Mouse (Mus musculus) cerebellum, adult (tissue): ENCODE results near the gene Mars.
A peak's percentile ranks its signal among the peaks of the same experiment; 100 is the strongest.
"Not testable (repeated sequence)": the region's sequence is repeated elsewhere in the genome, so short reads cannot be mapped to it uniquely, and the experiment has no call there.

Source experiments
- ATAC-seq: cut with Nextera tagmentation; 2 replicates; pipeline ENCODE4 v1.9.2; 2017; ENCODE audit warnings: mild to moderate bottlenecking, moderate library complexity, mixed read lengths; ENCODE audit not compliant: insufficient number of reproducible peaks, low FRiP score, low TSS enrichment

Gene Mars

DNA sequence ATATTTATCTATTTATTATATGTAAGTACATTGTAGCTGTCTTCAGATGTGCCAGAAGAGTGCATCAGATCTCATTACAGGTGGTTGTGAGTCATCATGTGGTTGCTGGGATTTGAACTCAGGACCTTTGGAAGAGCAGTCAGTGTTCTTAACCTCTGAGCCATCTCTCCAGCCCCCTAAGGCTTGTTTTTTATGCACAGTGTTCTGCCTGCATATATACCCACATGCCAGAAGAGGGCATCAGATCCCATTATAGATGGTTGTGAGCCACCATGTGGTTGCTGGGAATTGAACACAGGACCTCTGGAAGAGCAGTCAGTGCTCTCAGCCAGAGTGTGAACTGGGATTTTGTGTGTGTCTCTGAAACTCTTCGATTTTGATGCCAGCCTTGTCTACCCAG is 3.4 kb upstream of the Mars start:
- ATAC-seq, result not testable (repeated sequence)

DNA sequence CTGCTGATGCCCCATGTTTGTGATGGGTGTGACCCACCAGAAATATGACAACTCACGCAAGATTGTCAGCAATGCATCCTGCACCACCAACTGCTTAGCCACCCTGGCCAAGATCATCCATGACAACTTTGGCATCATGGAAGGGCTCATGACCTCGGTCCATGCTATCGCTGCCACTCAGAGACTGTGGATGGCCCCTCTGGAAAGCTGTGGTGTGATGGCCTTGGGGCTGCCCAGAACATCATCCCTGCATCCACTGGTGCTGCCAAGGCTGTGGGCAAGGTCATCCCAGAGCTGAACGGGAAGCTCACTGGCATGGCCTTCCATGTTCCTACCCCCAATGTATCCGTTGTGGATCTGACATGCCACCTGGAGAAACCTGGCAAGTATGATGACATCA is 1.9 kb upstream of the Mars start:
- not testable (repeated sequence) for ATAC-seq

DNA sequence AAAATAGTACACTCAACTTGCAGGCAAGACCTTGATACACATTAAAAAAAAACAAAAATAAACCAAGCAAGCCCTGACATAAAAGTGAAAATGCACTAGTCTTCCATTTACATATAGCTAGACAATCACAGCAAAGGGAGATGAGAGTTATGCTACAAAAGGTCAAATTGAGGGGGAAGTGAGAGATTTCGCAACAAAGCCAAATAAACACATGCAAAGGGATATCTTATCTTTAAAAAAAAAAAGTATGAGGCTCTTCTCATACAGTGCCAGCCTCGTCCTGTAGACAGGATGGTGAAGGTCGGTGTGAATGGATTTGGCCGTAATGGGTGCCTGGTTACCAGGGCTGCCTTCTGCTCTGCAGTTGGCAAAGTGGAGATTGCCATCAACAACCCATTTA is 1.3 kb upstream of the Mars start:
- no peak for ATAC-seq

DNA sequence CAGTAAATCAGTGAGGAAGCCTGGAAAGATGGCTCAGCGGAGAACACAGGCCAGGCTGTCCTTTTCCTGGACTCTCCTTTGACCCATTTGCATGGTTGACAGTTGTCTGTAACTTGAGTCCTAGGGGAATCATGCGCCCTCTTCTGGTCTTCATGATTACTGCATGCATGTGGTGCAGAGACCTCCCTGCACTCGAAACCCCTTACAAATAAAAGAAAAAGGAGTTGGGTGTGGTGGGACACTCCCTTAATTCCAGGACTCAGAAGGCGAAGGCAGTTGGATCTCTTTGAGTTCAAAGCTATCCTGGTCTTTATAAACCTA is 730 bp upstream of the Mars start:
- ATAC-seq, result peak; percentile 56

DNA sequence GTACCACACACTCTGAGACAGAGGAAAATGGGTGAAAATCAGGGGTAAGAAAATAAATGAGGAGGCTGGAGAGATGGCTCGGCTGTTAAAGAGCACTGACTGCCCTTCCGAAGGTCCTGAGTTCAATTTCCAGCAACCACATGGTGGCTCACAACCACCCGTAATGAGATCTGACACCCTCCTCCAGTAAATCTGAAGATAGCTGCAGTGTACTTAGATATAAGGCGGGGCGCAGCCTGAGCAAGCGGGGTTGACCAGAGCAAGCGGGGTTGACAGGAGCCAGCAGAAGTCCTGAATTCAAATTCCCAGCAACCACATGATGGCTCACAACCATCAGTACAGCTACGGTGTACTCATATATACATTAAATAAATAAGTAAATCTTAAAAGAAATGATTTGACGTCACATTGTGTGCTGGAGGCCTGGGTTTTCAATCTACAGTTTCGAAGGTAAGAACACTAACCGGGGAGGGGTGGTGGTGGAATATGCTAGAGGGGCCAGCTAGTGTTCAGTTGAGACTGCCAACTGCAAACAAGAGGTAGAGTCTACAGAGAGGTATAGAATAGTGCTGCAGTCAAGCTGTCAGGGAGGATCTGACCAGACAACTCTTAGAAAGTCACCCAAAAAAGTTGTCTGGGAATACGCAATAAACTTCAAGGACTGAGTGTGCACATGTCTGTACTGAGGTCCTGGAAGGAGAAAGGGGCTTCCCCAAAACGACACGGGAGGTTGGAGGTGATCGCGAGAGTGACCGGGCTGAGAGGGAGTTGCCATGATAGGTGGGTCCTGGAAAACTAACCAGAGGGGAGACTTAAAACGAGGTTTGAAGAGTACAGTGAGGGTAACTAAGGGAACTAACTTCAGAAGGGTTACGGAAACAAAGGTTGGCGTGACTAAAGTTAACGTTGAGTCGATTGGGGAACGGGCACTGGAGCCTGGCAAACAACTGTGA is 787 bp downstream of the Mars start:
- ATAC-seq, result no peak

DNA sequence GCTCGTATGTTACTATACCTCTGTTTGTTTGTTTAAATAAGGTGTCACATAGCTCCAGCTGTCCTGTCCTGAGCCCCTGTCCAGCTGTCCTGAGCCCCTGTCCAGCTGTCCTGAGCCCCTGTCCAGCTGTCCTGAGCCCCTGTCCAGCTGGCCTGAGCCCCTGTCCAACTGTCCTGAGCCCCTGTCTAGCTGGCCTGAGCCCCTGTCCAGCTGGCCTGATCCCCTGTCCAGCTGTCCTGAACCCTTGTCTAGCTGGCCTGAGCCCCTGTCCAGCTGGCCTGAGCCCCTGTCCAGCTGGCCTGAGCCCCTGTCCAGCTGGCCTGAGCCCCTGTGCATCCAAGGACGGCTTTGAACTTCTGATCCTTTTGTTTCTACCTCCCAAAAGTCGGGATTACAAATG is 2.4 kb downstream of the Mars start:
- not testable (repeated sequence) for ATAC-seq

DNA sequence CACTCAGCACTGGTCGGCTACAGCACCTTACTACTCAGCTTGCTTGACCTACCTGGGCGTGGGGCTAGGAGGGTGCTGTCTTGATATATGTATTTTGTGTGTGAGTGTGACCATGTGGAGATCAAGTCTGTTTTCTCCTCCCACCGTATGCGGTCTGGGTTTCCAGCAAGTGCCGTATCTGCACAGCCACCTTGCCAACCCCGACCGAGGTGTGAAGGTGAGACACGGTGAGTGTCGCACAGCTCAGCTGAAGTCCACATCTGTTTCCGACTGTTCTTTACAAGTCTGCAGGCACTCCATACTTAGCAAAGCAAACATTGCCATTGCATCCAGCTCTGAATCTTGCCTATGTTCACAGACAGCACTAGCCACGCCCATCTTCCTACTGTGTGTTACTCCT is 8.4 kb downstream of the Mars start:
- no peak for ATAC-seq

DNA sequence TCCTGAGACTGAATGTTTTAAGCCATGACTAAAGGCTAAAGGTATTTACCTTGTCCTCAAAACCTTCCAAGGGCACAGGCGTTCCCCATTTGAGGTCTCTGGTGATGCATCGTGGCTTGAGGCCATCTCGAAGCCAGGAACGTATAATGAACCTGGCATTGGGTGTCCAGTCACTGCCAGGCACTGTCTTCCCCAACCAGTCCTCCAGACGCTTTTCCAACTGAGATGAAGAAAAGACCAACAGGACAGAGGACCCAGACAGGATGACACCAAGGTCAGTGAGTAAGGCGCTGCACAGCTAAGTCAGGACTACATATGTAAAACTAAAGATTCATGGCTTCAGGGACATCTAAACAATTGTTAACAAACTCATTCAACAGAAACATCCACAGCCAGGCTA is 11.2 kb downstream of the Mars start:
- no peak for ATAC-seq

DNA sequence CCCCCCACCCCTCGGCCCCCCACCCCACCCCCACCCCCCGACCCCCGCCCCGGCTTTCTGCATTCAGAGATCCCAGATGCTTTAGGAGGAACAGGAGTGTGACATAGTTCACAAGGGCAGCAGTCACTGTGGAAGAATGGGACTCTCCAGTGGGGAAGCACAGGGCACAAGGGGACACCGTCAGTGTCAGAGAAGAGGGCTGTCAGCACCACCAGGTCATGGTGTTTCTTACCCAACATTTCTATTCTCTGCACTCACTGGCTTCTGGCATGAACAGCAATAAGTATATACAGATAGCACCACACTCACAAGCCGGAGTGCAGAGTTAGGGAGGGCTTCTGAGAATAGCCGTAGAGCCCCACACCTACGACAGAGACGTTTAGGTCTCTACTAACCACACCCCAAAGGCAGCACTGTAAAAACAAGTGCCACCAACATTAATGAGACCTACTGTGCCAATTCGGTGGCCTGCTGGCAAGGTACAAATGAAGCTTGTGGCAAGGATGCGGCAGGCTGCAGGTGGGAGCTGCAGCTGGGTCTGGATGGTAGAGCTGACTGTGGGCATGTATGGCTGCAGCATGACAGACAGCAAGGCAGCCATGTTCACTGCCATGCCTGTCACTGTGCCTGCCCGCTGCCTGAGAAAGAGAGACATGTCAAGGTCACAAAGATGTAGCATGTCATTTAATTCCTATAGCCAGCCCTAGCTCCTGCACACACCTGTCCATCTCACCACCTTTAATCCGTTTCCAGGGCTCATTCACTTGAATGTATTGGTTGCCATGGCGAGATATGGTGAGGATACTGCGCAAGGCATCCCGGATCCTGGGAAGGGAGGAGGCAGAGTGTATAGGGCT is 14.3 kb downstream of the Mars start:
- ATAC-seq, result no peak

DNA sequence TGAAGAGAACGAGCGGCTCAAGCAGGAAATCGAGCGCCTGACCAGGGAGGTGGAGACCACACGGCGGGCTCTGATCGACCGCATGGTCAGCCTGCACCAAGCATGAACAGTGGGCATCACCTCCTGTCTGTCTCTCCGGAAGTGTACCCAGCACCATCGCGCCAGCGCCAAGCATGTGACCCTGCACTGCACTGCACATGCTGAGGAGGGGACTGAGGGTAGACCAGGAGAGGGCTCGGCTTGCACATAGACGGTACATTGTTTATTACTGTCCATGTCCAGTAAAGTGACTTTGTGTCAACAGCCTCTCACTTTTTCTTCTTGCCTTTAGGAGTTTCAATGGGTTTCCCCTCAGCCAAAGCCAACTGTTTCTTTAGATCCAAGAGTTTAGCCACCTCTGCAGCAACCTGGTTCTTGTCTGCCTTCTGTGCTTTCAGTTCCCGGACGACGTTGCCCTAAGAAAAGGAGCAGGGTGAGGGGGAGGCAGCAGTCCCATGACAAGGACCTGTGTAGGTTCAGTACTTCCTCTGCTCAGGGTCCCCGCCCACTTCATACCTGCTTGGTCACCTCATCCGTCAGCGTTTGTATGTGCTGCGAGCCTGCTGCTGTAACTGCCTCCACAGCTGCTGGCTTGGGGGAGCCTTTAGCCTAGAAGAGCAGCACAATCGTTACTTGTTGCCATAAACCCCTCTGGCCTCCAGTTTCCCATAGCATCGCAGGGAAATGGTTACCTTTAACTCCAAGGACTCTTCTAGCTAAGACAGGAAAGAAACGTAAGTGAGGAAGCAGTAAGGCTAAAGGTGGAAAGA is 15.4 kb downstream of the Mars start:
- ATAC-seq, result no peak

DNA sequence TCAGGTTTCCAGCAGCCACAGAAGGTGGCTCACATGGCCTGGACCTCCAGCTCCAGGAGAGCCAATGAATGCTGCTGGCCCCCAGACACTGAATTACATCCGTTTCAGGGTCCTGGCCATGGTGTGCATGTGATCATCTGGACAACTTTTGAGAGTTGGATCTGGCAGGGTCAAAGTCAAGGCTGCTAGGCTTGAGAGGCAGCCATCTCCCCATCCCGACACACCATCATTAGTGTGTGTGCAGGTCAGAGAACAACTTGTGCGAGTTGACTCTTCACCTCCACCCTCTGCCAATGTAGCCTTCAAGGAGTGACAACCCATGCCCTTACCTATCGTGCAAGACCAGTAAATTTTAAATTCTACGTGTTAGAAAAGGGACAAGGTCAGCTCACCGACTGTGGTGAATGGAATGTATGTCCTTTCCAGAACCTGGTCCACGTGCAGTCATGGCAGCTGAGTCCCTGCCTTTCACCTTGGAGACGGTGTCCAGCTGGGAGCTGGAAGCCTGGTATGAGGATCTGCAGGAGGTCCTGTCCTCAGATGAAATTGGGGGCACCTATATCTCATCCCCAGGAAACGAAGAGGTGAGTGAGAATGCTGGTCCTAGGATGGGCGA is 16.6 kb downstream of the Mars start:
- ATAC-seq, result no peak

DNA sequence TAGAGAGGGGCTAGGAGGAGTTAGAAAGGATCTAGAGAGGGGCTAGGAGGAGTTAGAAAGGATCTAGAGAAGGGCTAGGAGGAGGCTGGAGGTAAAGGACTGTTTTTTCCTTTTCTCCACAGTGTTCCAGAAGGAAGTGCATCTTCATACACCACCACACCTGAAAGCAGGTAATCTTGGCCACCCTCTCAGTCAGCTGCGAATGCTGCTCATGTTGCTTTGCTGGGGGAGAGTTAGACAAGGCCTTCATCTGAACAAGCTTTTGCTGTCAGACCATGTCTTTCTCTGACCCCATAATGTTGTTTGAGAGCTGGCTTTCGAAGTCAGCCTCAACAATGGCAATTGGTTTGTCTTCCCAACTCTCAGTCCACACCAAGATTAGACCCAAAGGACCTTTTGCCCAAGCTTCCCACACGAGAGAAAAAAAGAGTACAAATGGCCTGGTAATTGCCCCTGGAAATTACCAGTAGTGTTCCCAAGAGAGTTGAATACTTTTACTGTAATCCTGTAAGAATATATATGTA is 17.9 kb downstream of the Mars start:
- no peak for ATAC-seq

DNA sequence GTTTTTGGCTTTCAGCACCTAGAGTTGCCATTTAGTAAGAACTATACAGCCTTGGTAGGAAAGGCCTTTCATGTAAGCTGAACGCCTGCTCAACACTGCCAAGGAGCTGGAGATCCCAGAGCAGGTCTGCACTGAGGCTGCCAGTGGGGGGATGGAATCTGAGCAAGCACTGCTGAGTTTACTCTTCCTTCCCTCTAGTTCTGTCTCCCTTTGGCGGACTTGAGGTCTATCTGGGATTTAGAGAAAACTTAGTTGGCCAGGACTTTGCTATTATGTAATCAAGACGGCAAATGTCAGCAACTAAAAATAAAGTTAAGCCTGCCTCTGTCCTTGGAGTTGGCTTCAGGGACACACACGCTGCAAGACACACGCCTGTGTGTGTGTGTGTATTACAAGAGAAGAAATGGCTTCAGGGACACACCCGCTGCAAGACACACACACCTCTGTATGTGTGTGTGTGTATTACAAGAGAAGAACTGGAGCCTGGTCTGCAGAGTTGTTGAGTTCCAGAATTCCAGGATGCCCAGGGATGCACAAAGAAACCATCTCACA is 18.5 kb downstream of the Mars start:
- ATAC-seq, result no peak

DNA sequence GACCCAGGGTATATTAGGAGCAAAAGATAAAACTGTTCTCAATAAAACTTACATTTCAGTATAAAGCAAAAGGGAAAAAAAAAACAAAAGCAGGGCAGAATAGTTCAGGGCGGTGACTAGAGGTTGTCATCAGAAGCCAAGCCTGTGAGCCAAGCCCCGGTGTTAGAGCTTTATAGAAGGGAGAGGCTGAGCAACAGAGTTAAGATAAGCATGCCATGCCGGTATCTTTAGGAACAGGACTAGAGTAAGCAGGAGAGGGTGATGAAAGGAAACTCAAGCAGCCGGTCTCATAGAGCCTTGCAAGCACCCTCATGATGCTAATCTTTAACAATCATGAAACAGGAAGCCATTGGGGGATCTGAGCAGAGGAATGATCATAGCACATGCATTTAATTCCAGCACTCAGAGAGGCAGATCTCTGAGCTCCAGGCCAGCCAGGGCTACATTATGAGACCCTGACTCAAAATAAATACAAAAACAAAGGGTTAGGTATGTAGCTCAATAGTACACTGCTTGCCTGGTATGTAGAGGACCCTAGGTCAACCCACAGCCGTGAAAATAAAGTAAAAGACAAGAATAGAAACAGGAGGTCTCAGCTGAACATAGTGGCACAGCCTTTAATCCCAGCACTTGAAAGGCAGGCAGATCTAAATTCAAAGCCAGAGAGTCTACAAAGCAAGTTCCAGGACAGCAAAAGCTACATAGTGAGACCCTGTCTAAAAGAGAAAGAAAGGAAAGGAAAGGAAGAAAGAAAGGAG is 19.5 kb downstream of the Mars start:
- ATAC-seq, result no peak

DNA sequence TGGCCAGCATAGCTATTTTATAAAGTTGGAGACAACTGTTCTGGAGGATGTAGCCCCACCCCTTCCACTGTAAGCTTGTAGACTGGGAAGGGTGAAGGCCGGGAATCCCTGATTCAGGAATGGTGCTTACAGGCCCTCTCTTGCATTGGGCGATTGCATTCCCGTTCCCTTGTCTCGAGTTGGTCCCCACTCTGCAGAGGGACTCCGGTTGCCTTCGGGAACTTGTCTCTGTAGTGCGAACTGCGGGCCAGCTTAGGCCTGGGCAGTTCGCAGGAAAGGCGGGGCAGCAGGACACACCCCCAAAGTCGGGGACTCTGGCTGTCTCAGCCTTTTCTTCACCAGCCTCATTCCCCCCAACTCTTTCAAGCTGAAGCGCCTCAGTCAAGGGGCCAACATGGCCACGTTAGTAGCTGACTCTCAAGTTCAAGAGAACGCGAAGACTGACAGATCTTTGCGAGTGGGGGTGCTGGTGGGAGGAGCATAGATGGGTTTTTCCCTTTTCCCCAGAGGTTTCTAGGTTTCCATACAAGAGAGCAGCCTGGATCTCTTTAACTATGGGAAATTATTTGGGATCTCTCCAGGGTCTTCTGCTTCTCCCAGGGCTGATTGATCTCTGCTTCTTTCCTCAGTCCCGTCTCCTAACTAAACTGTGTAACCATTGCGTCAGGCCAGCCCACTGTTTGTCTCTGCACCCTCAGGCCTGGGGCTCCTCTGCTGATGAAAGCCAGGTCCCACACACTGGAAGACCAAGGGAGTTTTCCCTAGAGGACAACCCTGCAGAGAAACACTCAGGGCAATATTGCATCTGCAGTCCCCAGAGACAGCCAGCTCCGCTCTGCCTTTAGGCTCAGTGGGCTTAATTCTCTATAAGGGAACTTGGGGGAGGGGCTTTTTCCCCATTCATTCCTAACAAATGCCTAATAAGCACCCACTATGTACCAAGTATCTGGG is 20.4 kb downstream of the Mars start:
- ATAC-seq, result 0 out of 2 replicates have a peak, but pooled peaks have one; percentile 3

DNA sequence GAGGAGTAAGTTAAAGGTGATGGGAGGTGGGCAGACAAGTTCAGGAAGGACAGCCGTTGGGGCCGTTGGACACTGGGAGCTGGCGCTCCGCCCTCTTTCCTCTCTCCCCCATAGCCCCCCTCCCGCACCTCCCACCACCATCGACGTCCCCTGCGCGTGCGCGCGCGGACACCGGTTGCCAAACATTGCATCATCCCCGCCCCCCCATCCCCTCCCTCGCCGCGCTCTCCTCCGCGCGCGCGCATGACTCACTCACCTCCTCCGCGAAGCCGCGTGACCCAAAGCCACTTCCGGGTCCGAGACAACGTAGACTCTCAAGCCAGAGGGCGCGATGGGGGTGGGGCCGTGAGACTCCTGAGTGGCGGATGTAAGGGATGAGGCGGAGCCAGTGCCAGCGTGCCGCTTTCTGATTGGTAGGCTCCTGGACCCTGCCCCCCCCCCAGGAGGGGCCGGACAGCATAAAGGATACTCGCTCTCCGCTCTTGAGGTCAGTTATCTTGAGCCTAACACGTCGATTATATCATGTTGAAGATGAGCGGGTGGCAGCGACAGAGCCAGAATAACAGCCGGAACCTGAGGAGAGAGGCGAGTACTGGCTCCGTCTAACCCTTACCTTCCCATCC is 21.2 kb downstream of the Mars start:
- ATAC-seq, result peak; percentile 81

DNA sequence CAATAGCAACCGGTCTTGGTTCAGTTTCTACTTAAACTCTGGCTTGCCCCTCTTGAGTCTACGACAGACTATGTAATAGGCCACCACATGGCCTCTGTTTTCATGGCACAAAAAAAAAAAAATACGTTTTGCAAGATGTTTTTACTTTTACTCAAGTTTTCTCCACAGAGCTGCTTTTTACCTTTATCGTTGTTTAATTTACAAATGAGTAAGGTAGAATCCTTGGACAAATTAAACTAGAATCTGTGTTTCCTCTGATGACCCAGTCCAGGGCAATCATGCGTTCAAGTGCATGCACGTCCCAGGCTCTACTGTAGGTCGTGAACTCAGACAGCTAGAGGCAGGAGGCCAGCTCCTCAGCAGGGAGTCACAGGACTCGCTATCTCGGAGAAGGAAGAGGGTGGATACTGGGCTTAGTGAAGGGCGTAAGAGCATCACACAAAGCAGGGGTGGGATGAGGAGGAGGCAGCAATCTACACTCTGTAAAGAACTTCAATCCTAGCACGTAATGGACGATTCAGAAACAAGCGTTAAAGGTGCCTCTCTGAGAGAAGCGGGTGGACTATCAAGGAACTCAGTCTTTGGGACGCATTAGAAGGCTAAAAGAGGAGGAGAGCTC is 21.9 kb downstream of the Mars start:
- 0 out of 2 replicates have a peak, but pooled peaks have one; percentile 10 for ATAC-seq
